Mouse (Mus musculus) heart, postnatal 0 days (tissue): ENCODE measurements around the gene Ttpal.

Experiments used
- CTCF ChIP-seq: IDR thresholded peaks from 2 replicates; pipeline ENCODE4 v1.5.1; 2016; ENCODE audit warnings: antibody characterized with exemption, control low read depth, low read depth
- EP300 ChIP-seq: IDR thresholded peaks from 2 replicates; pipeline ENCODE4 v1.6.1; 2016; ENCODE audit warnings: antibody characterized with exemption, low read depth

DNA sequence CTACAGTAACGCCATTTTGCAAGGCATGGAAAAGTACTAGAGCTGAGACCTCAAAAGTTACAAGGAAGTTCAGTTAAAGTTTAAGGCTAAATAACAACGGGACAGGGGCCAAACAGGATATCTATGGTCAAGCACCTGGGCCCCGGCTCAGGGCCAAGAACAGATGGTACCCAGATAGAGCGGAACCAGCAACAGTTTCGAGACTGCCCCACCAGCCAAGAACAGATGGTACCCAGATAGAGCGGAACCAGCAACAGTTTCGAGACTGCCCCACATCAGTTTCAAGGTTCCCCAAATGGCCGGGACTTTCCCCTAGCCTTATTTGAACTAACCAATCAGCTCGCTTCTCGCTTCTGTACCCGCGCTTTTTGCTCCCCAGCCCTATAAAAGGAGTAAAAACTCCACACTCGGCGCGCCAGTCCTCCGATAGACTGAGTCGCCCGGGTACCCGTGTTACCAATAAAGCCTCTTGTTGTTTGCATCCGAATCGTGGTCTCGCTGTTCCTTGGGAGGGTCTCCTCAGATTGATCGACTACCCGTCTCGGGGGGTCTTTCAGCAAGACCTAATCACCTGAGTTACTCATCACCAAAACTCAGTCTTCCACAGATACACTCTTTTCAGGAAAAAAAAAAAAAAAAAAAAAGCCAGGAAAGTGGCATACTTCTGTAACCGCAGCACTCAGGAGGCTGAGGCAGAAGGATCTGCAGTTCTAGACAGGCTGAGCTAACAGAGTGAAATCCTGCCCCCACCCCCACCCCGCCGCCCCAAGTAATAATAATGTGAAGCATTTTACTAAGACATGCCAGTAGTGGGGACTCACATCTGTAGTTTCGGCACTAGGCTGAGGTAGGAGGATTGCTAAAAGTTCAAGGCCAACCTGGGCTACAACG, 40.8 kb downstream of the Ttpal start:
- TF ChIP-seq CTCF (no peak), EP300 (peak; percentile 96)
